Mouse (Mus musculus) spleen, postnatal 36 days (tissue): Measurements from ENCODE around the gene Fgfr2.

Experiments used
- DNase-seq, 2 experiments: peaks; one replicate each; pipeline ENCODE4 v3.0.0; 2022; ENCODE audit warnings: low spot score in 2 of 2, mixed read lengths in 1 of 2

Gene Fgfr2

GRCm38 (mm10) chr7:131555301-131556081 lies 1567.7 kb downstream of the Fgfr2 start:
- DNase-seq, result no peak

DNA sequence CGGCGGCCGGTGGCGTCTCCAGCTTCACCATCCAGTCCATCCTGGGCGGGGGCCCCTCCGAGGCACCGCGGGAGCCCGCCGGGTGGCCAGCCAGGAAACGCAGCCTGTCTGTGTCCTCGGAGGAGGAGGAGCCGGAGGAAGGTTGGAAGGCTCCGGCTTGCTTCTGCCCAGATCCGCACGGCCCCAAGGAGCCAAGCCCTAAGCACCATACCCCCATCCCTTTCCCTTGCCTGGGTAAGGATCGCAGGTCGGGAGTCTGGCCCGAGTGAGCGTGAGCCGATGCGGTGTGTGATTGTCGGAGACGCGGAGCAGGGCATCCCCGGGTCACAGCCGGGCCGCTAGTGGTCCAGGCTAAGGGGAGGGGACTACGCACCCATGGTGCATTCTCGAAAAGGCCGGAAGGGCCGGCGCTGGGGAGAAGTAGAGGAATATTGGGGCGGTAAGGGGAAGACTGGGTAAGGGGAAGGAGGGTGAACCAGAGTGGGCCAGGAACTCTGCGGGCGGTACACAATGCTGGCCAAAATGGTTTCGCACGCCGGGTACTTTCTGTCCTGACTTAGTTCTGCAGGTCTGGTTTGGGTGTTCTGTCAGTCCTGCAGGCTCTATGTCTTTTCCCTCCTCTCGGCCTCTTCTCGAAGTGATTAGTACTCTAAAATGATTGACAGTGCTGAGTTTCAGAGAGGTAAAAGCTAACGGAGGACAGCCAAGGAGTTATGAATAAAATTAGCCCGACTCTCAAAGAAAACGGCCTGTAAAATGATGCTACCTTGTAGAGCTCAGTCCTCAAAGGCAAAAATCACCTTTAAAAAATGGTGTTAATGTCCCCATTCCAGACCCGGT lies 1568.6 kb downstream of the Fgfr2 start:
- no peak for DNase-seq

DNA sequence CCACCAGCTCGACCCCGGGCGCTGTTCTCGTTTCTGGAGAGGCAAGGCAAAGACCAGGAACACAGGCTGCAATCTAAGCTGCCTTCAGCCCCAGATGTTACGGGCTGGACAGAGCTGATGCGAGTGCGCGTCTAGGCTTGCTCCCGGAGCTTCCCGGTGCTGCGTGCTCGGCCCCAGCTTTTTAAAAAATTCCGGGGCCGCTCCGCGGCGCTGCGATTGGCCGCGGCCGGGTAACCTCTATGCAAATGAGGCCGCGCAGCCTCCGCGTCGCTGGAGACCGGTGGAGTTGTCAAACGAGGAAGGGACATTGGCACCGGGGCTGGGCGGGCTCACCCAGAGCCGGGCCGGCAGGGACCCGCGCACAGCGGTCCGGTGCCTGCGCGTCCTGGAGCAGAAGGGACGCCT lies 1569.4 kb downstream of the Fgfr2 start:
- DNase-seq, result peak; percentile 37 to 42

GRCm38 (mm10) chr7:131552781-131553180 lies 1570.4 kb downstream of the Fgfr2 start:
- no peak for DNase-seq

DNA sequence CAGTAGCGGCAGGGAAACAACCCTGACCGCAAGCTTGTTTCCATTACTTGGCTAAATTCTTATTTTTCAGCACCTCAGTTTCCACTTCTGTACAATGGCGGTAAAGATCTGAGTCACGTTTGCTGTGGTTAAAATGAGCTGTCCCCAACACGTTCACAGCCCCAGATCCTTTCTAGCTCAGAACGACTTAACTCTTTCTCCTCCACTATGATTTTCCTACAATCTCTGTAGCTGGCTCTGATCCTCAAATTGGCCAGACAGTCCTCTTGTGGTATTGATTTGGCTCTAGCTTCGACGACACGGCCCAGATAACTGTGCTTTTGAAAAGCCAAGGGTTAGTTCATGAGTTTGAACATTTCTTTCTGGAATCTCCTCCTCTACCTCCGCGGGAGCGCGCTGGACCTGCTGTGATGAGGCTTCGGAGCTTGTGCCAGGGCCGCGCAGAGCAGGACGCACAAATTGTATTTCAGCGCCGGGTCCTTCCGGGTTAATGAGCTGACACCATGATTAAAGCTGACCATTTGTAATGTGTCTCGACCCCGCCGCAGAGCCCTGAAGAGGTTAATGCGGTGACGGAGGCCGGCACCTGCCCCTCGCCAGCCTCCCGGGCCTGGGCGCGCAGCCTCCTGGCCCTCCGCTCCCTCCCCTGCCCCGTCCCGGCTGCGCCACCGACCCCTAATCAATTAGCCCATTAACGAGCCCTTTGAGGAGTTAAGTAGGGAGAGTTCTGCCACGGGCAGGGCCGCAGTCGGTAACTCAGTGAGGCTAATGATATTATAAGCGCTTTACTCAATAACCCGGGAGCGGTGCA lies 1571.0 kb downstream of the Fgfr2 start:
- no peak for DNase-seq

DNA sequence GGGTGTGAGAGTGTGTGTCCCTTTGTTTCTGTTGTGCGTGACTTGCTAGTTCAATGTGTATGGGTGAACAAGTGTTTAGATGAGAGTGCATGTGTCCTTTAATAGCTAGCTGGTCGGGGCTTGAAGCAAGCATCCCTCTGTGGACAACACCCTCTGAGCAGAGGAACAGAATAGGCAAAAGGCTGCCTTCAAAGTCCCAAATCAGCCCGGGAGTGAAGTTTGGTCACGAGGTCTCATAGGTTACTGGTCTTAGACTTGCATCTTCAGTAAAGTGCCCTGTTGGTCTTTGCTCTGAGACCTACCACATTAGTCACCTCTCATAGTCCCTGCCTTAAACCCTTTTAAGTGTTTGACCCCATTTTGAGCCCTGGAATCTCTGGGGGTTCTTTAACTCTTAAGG lies 1571.7 kb downstream of the Fgfr2 start:
- DNase-seq, result no peak

DNA sequence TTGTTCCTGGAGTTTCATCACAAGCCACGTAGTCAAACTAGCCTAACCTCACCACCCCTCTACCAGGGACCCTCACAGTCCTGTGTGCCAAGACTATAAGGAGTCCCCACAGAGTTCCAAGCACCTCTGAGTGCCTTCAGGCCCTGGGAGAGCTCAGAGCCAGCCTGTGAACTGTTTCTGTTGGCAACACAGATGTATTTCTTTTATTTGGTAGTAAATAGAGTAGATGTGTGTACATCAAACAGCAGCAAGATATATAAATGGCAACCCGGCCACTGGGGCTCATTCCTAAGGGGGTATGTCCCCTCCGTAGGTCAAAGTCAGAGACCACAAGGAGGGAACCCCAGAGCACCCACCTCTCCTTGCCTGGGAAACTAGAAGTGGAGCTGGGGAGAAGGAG lies 1574.7 kb downstream of the Fgfr2 start, which contains the start of gene Hmx2:
TSS of gene Hmx2 (plus strand) at position 301 of the 400 bp plus-strand sequence.
- DNase-seq, result no peak

DNA sequence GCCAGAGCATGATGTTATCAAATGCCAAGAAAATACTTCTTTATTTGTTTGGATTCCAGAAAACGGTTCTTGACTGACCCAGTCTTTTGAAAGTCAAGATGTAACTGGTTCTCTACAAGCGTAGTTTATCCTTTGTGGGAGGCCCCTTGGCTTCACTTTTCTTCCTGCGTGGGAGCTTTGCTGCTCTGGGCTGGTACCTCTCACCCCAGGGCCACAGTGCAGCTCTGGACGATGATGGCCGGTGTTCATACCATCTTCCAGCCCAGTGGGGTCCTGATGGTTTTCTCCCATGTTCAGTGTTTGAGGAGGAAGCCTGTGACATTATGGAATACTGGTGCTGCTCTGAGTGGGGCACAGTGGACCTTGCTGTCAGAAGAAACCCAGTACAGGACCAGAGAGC lies 1575.7 kb downstream of the Fgfr2 start:
- no peak for DNase-seq

DNA sequence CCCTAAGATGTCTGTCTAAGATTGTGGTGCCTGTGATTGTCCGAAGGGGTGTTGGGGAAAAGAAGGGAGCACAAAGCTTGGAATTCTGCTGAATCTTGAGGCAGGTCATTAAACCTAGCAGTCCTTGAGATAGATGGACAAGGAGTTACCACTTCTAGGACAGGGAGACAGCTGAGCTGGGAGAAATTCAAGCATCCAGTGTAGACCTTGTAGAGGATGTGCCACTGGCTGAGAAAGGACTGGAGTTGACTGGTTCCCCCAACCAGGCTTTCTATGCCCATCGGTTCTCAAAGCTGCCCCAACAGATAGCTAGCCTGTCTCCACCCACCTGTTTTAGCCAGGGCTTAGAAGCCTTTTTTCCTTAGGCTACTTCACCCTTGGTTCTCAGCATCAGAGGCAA lies 1576.7 kb downstream of the Fgfr2 start:
- DNase-seq, result no peak

DNA sequence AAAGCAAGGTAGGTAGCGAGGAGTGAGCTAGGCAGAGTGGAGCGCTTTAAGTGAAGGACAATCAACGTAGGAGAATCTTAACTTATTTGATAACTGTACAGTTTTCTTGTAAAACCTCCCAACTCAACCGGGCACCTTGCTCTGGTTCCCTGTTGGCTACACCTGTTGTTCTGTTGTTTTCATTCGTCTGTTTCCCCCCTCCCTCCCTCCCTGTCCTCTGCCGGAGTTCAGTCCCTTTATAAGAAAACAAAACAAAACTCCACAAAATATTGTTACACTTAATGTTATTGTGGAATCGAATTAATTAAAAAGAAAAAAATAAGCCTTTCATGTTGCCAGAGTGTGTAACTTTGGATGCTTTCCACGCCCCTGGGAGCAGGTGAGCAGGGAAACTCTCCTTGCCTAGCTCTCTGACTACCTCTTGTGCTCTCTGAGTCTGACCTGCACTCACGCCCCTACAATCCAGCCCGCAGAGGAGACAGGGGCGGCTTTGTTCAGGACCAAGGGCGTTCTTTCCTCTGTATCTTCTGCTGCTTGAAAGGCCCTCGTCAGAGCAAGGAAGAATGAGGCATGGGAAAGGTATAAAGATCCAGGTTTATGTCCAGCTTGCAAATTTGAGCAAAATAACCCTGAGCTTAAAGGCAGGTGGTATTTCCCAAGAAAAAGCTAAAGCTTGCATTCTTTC lies 1577.3 kb downstream of the Fgfr2 start:
- DNase-seq, result no peak

DNA sequence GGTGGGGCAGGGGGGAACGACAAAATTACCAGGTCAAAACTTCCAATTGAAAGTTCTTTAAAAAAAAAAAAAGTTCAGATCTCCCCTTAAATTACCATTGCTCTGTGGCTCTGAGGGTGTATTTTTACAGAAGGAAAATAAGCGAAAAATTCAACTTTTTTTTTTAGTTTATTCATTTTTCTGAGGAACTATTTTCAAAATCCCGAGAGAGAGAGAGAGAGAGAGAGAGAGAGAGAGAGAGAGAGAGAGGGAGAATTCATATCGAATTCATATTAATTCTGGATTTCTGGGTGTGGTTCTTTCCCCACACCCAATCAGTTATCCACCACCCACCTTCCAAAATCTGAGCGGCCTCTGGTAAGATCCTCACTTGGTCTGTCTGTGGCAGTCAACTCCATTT lies 1578.3 kb downstream of the Fgfr2 start:
- DNase-seq, result no peak

- no peak for DNase-seq
Observed at GRCm38 (mm10) chr7:131543623-131544481, 1579.3 kb downstream of the Fgfr2 start.

DNA sequence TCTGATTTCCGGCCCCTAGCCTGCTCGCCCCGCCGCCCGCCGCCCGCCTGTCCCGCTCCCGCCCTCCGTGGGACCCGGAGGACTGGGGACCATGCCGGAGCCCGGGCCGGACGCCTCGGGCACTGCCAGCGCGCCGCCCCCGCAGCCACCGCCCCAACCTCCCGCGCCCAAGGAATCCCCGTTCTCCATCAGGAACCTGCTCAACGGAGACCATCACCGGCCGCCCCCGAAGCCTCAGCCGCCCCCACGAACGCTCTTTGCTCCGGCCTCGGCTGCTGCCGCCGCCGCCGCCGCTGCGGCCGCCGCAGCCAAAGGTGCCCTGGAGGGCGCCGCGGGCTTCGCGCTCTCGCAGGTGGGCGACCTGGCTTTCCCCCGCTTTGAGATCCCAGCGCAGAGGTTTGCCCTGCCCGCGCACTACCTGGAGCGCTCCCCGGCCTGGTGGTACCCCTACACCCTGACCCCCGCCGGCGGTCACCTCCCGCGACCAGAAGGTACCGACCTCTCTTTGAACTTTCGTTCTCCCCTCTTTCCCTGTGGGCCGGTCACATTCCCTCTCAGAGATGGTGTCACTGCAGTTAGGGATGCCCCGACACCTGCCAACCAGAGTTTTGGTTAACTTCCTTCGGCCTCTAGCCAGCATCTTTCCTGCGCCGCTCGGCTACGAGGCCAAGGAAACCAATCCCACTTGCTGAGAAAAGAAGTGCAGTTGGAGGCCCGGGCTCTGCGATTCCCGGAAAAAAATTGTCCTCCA lies 1580.1 kb downstream of the Fgfr2 start:
- no peak for DNase-seq

DNA sequence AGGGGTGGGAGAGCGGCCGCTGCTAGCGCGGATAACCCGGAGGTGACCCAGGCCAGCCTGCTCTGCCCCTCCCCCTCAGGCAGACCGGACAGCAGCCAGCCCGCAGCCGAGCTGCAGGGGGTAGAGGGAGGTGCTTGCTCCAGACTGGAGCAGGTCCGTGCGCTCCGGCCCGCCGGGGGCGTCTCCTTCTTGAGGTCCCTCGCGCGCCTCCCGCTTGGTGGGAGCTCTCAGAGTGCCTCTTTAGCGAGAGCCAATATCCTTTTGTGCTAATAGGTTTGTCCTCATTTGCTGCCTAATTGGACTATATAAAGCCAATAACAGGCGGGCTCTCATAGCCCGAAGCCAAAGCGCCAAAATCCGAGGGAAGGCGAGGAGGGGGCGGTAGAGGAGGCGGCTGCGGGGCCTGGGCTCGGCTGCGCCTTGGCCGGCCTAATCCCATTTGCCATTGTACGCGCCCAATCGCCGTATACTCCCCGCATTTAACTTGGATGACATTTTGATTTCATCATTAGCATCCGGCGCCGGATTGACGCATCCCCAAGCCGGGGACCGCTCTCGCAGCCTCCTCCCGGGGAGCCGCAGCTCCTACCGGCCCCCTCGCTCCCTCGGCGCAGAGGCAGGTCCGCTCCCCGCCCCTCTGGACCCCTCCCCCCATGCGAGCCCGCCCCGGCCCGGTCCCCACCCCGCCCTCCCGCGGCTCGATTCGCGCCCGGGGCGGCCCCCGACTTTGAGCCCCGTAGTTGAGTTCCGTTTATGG lies 1580.9 kb downstream of the Fgfr2 start, which contains the start of gene Hmx3:
TSS of gene Hmx3 (plus strand) at position 753 of the 757 bp plus-strand sequence.
- no peak for DNase-seq

DNA sequence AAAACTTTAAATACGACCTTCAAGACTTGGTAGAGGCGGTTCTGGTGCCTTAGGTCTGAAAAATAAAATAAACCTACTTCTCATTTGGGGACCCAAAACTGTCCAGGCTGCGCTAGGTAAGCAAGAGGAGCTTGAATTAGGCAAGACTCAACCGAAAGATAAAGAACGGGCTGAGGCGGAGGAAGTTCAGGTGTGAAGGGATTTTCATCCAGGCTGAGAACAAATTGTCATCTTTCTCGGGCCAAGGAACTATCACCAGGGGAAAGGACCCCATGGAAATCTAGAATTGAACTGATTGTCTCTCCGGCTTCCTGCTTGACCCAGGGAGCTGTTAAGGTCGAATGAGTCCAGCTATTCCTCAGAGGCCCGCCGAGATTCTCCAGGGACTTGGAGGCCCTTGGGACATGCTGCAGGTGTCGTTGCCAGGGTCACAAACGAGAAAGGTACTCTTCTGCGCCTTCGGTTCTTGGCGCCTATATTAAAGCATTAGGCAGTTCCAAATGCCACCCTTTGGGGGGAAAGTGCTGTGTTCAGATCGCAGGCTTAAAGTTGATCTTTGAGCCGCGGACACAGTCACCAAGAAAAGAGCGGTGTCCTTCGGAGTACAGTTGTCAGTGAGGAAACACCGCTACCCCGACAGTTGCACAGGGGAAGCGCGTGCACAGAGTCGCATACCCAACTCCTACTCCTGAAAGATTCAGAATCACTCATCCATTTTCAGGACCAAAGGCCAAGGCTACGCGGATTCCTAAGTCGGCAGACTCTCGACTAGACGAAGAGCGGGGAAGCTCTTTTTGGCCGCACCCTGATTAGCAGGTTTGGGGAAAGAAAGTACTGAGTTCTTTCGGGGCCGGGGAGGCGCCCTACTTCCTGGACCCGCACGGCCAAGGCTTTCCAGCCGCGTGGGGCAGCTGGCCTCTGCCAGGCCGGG lies 1581.7 kb downstream of the Fgfr2 start:
- DNase-seq, result no peak

DNA sequence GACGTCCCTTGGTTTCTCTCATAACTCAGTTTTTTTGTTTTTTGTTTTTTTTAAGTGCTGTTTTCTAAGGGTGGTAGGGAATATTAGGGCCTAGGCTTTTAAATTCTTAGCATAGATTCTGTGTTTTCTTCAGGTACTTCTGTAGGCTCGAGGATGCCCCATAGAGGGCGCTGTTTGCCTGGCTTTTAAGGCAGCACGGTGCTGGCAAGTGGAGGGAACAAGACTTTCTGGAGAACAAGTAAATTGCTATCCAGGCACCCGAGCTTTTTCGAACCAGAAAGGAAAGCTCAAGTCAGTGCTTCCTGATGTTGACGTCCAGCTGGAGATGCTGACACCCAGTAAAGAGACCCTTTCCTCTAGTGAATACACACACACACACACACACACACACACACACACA lies 1583.2 kb downstream of the Fgfr2 start:
- peak; percentile 57 to 66 for DNase-seq

DNA sequence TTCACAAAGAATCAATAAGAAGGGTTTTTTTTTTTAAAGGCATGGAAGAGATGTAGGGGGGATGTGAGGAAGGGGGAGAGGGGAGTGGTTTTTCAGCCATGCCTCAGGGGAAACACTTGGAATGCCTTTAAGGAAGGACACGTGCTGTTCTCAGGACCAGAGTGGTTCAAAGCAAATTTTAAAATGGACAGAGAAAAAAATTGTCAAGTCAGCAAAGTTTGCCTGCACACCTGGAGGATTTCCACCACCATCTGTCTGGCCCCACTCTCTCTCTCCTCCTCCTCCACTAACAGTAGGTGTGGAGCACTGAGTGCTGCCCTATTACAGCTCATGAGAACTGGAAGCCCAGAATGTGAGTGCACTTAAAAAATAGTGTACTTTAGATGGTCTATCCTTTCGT lies 1619.4 kb downstream of the Fgfr2 start:
- no peak for DNase-seq

GRCm38 (mm10) chr7:131478403-131478802 lies 1644.7 kb downstream of the Fgfr2 start:
- no peak for DNase-seq
